Mouse (Mus musculus) stomach, postnatal 0 days (tissue): ENCODE measurements around the gene Amotl1.

Source experiments
- CTCF ChIP-seq: IDR thresholded peaks from 2 replicates; pipeline ENCODE4 v1.5.1; 2016; ENCODE audit warnings: antibody characterized with exemption, low read depth, mild to moderate bottlenecking, moderate library complexity
- EP300 ChIP-seq: optimal IDR thresholded peaks from 2 replicates; pipeline ENCODE3; 2016; ENCODE audit warnings: antibody characterized with exemption

DNA sequence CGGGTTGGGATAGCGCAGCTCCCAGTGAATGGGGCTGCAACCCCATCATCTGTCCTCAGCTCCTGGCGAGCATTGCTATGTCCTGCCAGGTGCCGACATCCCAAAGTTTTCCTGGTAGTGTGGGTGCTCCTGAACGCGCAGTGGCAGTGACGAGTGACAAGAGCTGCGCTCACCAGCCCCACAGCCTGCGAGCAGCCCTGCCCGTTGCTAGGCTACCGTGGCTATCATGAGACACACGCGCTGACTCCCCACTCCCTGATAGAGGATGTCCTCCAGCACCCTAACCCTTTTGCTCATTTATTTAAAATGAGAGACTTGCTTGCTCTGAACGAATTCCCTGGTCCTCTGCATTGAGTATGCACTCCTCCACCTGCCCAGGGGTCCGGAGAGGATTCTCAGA lies 10.7 kb downstream of the Amotl1 start:
- TF ChIP-seq CTCF (no peak), EP300 (no peak)
